Mouse (Mus musculus): ENCODE results near the gene Arhgap35. TPM values are rescaled to one million over a fixed set of nuclear protein-coding genes. Genes with fewer than 3 reads are reported as not detected.
"Not testable (repeated sequence)": the region's sequence is repeated elsewhere in the genome, so short reads cannot be mapped to it uniquely, and the experiment has no call there.

The Arhgap35 gene
- polyA plus RNA-seq (2016; fragmentation: Nextera tagmentation; extraction: Ambion mirVana) = 40.8 and 47.5 TPM in 2 replicates

DNA sequence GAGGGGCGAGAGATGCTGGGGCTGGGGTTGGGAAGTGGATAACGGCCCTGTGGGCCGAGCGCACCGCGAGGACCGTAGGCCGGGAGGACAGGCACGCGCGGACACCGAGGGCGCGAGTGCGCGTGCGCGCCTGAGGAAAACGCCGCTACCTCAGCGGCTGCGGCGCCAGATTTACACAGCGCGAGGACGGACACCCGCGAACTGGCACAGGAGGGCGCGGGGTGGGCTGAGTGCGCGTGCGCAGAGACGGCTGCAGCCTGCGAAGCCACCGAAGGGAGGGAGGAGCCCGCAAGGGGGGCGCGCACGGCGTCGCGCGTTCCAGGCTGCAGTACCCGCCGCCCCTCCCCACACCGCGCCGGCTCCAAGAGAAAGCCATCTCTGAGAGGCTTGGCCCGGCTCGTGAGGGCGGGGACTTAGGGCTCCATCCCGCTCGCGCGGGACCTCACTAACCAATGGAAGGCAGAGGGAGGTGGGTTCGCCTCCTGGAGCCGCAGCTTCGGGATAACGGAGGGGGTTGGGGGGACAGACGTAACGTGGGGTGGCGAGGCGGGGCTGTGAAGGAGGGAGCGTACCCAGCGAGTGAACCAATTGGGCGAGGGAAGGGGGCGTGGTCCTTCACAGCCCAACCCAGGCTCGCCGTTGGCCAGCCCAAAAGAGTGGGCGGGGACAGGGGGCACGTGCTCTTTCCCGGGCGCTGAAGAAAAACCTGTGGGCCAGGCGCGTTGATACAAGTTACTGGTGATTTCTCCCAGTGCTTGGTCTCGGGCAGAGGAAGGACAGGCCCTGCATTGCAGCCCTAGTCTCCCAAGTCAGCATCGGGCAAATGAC, at the start of gene Arhgap35:
Arhgap35 (minus strand) TSS at position 106 of the 828 bp plus-strand sequence.
- Histone ChIP-seq H3K9me3 (no peaks in the 10 kb centered on the region), H3K27me3 (peaks cover 13% of the 10 kb centered on the region), H3K4me2 (peak within 1 kb of the TSS; percentile 95), H3K4me1 (peaks cover 45% of the 10 kb centered on the region), H3K36me3 (replicated peaks) (no peaks in the 10 kb centered on the region), H3K27ac (peak within 1 kb of the TSS; percentile 100), H3K9ac (peak within 1 kb of the TSS; percentile 99), H3K4me3 (replicated peaks) (peak within 1 kb of the TSS; percentile 93)
- WGBS = 1% methylated on average over 78 of the region's 78 CpGs
- ATAC-seq (ENCODE audit: low FRiP score) = peak; percentile 98

DNA sequence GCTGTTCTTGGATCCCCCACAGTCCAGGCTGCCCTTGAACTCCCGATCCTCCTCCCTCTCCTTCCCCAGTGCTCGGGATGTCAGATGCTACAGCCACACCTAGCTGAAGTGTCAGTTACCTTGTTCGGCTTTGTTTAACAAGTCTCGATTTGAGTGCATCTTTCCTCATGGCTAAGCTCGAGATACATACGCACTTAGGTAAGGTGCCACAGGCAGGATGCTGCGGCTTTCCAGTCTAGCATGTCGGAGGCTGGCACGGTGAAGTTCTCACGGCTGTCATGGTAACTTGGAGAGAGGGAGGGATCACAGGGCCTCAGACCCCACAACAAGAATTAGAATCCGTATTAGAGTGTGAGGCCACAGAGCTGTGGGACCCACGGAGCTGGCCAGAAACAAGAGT, 29.5 kb upstream of the Arhgap35 start:
- Histone ChIP-seq H3K4me2 (no peak overlapping the region), H3K36me3 (replicated peaks) (no peaks in the 10 kb centered on the region), H3K27me3 (no peaks in the 10 kb centered on the region), H3K4me1 (no peaks in the 10 kb centered on the region), H3K27ac (no peak overlapping the region), H3K4me3 (replicated peaks) (no peak overlapping the region), H3K9ac (no peak overlapping the region), H3K9me3 (no peaks in the 10 kb centered on the region)
- ATAC-seq (ENCODE audit: low FRiP score) = no peak
- 70% methylated on average over 12 of the region's 12 CpGs for WGBS

- not testable (repeated sequence) for H3K36me3 ChIP-seq (replicated peaks); H3K4me2 ChIP-seq; ATAC-seq (ENCODE audit: low FRiP score); H3K9me3 ChIP-seq; H3K27me3 ChIP-seq; H3K4me3 ChIP-seq (replicated peaks); H3K9ac ChIP-seq; H3K27ac ChIP-seq; H3K4me1 ChIP-seq
- WGBS = 80% methylated on average over 4 of the region's 4 CpGs
Measured at GRCm38 (mm10) chr7:16643106-16643505, 28.3 kb upstream of the Arhgap35 start.

DNA sequence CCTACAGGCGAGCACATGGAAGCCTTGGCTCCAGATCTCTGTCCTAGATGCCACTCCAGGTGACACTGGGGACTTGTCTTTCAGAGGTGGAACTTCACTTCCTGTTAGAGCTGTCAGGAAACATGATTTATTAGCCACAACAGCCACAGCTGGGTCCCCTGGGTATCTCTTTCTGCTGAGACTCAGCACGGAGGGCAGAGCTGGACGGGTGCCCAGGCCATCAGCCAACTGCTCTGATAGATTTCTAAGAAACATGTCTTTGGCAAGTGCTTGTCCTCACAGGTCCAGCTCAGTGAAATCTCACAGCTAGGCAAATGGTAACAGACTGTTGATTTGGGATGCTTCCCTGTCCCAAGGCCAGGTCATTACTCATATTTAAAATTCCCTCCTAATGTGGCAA, 24.2 kb upstream of the Arhgap35 start:
- no peak for ATAC-seq (ENCODE audit: low FRiP score)
- no peak overlapping the region for H3K4me3 ChIP-seq (replicated peaks)
- H3K9me3 ChIP-seq = no peaks in the 10 kb centered on the region
- no peak overlapping the region for H3K4me2 ChIP-seq
- no peaks in the 10 kb centered on the region for H3K4me1 ChIP-seq
- no peak overlapping the region for H3K27ac ChIP-seq
- 0 out of 2 replicates have a peak, but pooled peaks cover 9% of the 10 kb centered on the region for H3K27me3 ChIP-seq
- no peaks in the 10 kb centered on the region for H3K36me3 ChIP-seq (replicated peaks)
- 85% methylated on average over 3 of the region's 3 CpGs for WGBS
- no peak overlapping the region for H3K9ac ChIP-seq

GRCm38 (mm10) chr7:16635116-16635515, 20.3 kb upstream of the Arhgap35 start:
- Histone ChIP-seq H3K27ac (no peak overlapping the region), H3K36me3 (replicated peaks) (no peaks in the 10 kb centered on the region), H3K9me3 (no peaks in the 10 kb centered on the region), H3K4me2 (no peak overlapping the region), H3K27me3 (0 out of 2 replicates have a peak, but pooled peaks cover 13% of the 10 kb centered on the region), H3K4me1 (no peaks in the 10 kb centered on the region), H3K4me3 (replicated peaks) (no peak overlapping the region), H3K9ac (no peak overlapping the region)
- 47% methylated on average over 3 of the region's 3 CpGs for WGBS
- ATAC-seq (ENCODE audit: low FRiP score) = no peak

DNA sequence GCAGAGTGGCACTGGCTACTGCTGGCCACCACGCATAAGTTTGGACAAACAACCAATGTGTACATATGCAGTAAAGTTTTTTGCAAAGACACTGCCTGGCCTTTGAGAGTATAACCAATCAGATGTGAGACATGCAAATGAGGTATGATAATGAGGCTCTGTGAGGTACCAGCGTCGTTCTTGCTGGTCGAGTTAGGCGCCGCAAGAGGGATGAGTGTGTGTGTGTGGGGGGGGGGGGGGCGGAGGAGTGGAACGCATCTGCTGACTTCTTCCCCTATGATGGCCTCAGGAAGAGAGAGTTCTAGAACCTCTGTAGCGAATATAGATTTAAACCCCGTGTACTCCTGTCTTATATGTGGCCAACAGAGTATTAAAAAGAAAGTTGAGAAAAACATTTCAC, 19.1 kb upstream of the Arhgap35 start:
- not testable (repeated sequence) for H3K36me3 ChIP-seq (replicated peaks); H3K9ac ChIP-seq; H3K27ac ChIP-seq; H3K4me2 ChIP-seq; H3K4me1 ChIP-seq; H3K4me3 ChIP-seq (replicated peaks); H3K9me3 ChIP-seq
- WGBS = 15% methylated on average over 10 of the region's 10 CpGs
- H3K27me3 ChIP-seq = 0 out of 2 replicates have a peak, but pooled peaks cover 16% of the 10 kb centered on the region
- ATAC-seq (ENCODE audit: low FRiP score) = 0 out of 2 replicates have a peak, but pooled peaks have one; percentile 49

DNA sequence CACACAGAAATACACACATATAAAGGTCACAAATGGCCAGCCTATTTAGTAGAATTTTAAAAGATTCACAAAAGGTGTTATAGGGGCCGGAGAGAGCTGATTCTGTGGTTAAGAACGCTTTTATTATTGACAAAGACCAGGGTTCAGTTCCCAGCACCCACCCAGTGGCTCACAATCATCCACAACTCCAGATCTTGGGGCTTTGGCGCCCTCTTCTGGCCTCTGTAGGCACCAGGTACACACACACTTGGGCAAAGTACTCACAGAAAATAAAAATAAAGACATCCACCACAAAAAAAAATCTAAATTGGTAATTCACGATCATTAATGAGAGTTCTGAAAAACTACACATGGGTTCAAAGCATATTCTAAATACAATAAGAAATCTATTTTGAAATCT, 17.1 kb upstream of the Arhgap35 start:
- Histone ChIP-seq H3K9ac (no peak overlapping the region), H3K36me3 (replicated peaks) (no peaks in the 10 kb centered on the region), H3K4me3 (replicated peaks) (no peak overlapping the region), H3K4me1 (no peaks in the 10 kb centered on the region), H3K27ac (no peak overlapping the region), H3K27me3 (0 out of 2 replicates have a peak, but pooled peaks cover 16% of the 10 kb centered on the region), H3K9me3 (no peaks in the 10 kb centered on the region), H3K4me2 (no peak overlapping the region)
- WGBS = 66% methylated on average over 4 of the region's 4 CpGs
- ATAC-seq (ENCODE audit: low FRiP score) = no peak

DNA sequence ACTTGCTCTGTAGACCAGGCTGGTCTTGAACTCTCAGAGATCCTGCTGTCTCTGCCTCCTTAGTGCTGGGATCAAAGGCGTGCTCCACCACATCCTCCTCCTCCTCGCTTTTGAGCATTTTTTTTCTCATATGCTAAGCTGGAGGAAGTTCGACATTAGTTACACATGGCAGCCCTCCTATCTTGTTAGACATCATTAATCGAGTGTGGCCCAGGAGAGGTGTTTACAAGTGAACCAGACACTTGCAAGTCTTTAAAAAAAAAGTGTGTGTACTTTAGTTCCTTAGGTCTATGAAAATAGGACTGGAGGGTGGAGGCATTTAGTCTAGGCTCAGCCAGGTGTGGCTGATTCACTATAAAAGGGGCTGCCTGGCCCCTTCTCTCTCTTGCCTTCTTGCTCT, 16.2 kb upstream of the Arhgap35 start:
- Histone ChIP-seq H3K27ac (no peak overlapping the region), H3K9me3 (no peaks in the 10 kb centered on the region), H3K9ac (no peak overlapping the region), H3K4me1 (no peaks in the 10 kb centered on the region), H3K4me2 (no peak overlapping the region), H3K4me3 (replicated peaks) (no peak overlapping the region), H3K27me3 (0 out of 2 replicates have a peak, but pooled peaks cover 16% of the 10 kb centered on the region), H3K36me3 (replicated peaks) (no peaks in the 10 kb centered on the region)
- no peak for ATAC-seq (ENCODE audit: low FRiP score)
- WGBS = 80% methylated on average over 4 of the region's 4 CpGs

DNA sequence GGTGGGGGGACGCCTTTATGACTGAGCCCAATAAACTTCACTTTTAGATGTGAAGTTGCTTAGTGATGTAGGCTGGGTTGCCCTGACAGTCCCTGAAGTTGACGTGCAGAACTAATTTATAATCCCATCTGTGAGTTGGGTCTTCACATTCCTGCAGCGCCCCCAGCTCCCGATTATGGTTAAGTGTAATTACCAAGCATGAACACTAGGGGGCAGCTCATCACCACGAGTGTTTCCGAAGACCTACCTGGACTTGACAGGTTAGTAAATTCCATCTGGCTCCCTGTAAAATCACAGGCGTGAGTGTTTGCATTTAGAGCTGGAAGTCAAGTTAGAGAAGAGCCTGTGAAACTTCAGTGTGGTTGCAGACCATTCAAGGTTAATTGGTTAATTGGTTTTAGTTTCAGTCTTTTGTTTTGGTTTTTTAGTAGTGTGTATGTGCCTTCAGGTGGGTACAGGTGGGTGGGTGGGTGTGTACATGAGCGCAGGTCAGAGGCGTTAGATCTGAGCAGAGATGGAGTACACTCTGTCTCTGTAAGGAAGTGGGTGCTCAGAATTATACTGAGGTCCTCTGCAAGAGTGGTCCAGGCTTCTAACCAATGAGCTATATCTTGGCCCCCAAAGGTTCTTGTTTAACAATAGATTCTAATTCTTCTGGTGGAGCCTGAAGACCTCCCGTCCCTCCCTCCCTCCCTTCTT, 15.0 kb upstream of the Arhgap35 start:
- H3K9me3 ChIP-seq = no peaks in the 10 kb centered on the region
- no peak overlapping the region for H3K9ac ChIP-seq
- H3K27me3 ChIP-seq = peaks cover 7% of the 10 kb centered on the region; the same call in 1 of the 2 replicates
- no peaks in the 10 kb centered on the region for H3K4me1 ChIP-seq
- 21% methylated on average over 10 of the region's 10 CpGs for WGBS
- no peaks in the 10 kb centered on the region for H3K36me3 ChIP-seq (replicated peaks)
- H3K4me3 ChIP-seq (replicated peaks) = no peak overlapping the region
- no peak overlapping the region for H3K4me2 ChIP-seq
- H3K27ac ChIP-seq = no peak overlapping the region
- 0 out of 2 replicates have a peak, but pooled peaks have one; percentile 24 for ATAC-seq (ENCODE audit: low FRiP score)

GRCm38 (mm10) chr7:16628096-16628771, 13.4 kb upstream of the Arhgap35 start:
- Histone ChIP-seq H3K27me3 (peaks cover 10% of the 10 kb centered on the region; the same call in 1 of the 2 replicates), H3K9me3 (no peaks in the 10 kb centered on the region), H3K27ac (no peak overlapping the region), H3K36me3 (replicated peaks) (no peaks in the 10 kb centered on the region), H3K4me3 (replicated peaks) (no peak overlapping the region), H3K9ac (no peak overlapping the region), H3K4me2 (no peak overlapping the region), H3K4me1 (no peaks in the 10 kb centered on the region)
- peak; percentile 80 for ATAC-seq (ENCODE audit: low FRiP score)
- 39% methylated on average over 12 of the region's 12 CpGs for WGBS

- no peak overlapping the region for H3K27ac ChIP-seq
- H3K4me1 ChIP-seq = peaks cover 2% of the 10 kb centered on the region
- H3K27me3 ChIP-seq = peaks cover 11% of the 10 kb centered on the region
- H3K4me3 ChIP-seq (replicated peaks) = no peak overlapping the region
- H3K9ac ChIP-seq = no peak overlapping the region
- no peaks in the 10 kb centered on the region for H3K36me3 ChIP-seq (replicated peaks)
- H3K9me3 ChIP-seq = no peaks in the 10 kb centered on the region
- H3K4me2 ChIP-seq = no peak overlapping the region
- ATAC-seq (ENCODE audit: low FRiP score) = no peak
Measured at GRCm38 (mm10) chr7:16623687-16624086, 8.9 kb upstream of the Arhgap35 start.

GRCm38 (mm10) chr7:16623131-16623530, 8.3 kb upstream of the Arhgap35 start:
- no peak for ATAC-seq (ENCODE audit: low FRiP score)
- Histone ChIP-seq H3K36me3 (replicated peaks) (no peaks in the 10 kb centered on the region), H3K9me3 (no peaks in the 10 kb centered on the region), H3K4me1 (peaks cover 7% of the 10 kb centered on the region), H3K27me3 (peaks cover 17% of the 10 kb centered on the region), H3K4me3 (replicated peaks) (no peak overlapping the region), H3K4me2 (no peak overlapping the region), H3K9ac (no peak overlapping the region), H3K27ac (no peak overlapping the region)
- WGBS = 66% methylated on average over 4 of the region's 4 CpGs

Measured in forebrain, embryonic 12.5 days (tissue).